Mouse (Mus musculus) gonadal fat pad, adult 2 months (tissue): ENCODE measurements around the gene Tmx1. TPM values are rescaled to one million over a fixed set of nuclear protein-coding genes. Genes with fewer than 3 reads are reported as not detected.

ENCODE experiments used
- DNase-seq: peaks from one replicate; pipeline ENCODE4 v3.0.0-alpha.2; 2012; ENCODE audit warnings: low read depth
- polyA plus RNA-seq: library from polyadenylated mRNA; depleted of rRNA; stranded (reverse); fragments of >200 nt; gene quantifications from 2 replicates; pipeline ENCODE4 v1.2.3, GENCODE M21; 2012; rRNA removed

Gene Tmx1
- polyA plus RNA-seq: 12.0 and 16.2 TPM in 2 replicates

GRCm38 (mm10) chr12:70452726-70453645 lies at the start of gene Tmx1:
Gene Tmx1, plus strand, starts transcription at chr12:70453095.
- peak; percentile 44 for DNase-seq

GRCm38 (mm10) chr12:70404327-70404726 lies 48.6 kb upstream of the Tmx1 start:
- no peak for DNase-seq

- DNase-seq: no peak
These were observed 44.5 kb upstream of the Tmx1 start for GRCm38 (mm10) chr12:70408396-70408795.

- DNase-seq: no peak
These were observed 43.3 kb upstream of the Tmx1 start for GRCm38 (mm10) chr12:70409600-70409999.

GRCm38 (mm10) chr12:70420216-70420615 lies 32.7 kb upstream of the Tmx1 start:
- DNase-seq: no peak

- no peak for DNase-seq
These were observed 31.9 kb upstream of the Tmx1 start for GRCm38 (mm10) chr12:70421028-70421427.

GRCm38 (mm10) chr12:70422322-70423118 lies 30.4 kb upstream of the Tmx1 start:
- no peak for DNase-seq

GRCm38 (mm10) chr12:70427885-70428284 lies 25.0 kb upstream of the Tmx1 start:
- DNase-seq: no peak

GRCm38 (mm10) chr12:70429637-70430036 lies 23.3 kb upstream of the Tmx1 start:
- DNase-seq: no peak

GRCm38 (mm10) chr12:70430307-70430950 lies 22.5 kb upstream of the Tmx1 start:
- DNase-seq: no peak

GRCm38 (mm10) chr12:70431428-70431827 lies 21.5 kb upstream of the Tmx1 start:
- DNase-seq: no peak

GRCm38 (mm10) chr12:70449961-70450360 lies 2.9 kb upstream of the Tmx1 start:
- DNase-seq: no peak

- no peak for DNase-seq
These were observed 1.4 kb upstream of the Tmx1 start for GRCm38 (mm10) chr12:70451533-70451932.

- no peak for DNase-seq
These were observed 752 bp upstream of the Tmx1 start for GRCm38 (mm10) chr12:70452143-70452542.

- DNase-seq: no peak
These were observed 2.3 kb downstream of the Tmx1 start for GRCm38 (mm10) chr12:70455226-70455625.

GRCm38 (mm10) chr12:70459546-70459945 lies 6.7 kb downstream of the Tmx1 start:
- DNase-seq: no peak

GRCm38 (mm10) chr12:70464016-70464415 lies 11.1 kb downstream of the Tmx1 start:
- no peak for DNase-seq

- no peak for DNase-seq
These were observed 22.4 kb downstream of the Tmx1 start for GRCm38 (mm10) chr12:70475336-70475735.

- DNase-seq: no peak
These were observed 24.1 kb downstream of the Tmx1 start for GRCm38 (mm10) chr12:70476884-70477576.

GRCm38 (mm10) chr12:70477593-70478287 lies 24.8 kb downstream of the Tmx1 start:
- DNase-seq: no peak

- DNase-seq: no peak
These were observed 33.1 kb downstream of the Tmx1 start for GRCm38 (mm10) chr12:70485956-70486355.
